In the genomic region with DNA sequence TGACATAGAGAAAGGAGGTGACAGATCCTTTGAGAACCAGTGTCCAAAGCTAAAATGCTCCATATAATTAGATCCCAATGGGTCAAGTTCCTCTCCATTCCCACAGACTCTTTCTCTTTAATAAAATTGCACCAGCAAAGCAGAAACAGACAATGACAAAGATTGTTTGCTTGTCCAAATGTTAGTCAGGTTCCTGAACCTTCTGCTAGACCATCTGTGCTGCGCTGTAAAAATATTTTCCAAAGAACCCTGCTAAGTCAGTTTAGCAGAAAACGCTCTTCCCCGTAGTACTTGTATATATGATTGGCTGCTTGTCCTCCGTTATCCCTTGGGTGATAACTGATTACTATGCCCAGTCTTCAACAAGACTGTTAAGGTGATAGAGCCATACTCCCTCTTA, we compare ENCODE assay signal across 18 mouse cellular contexts.
"Had no signal": no experiment of that assay in that cellular context is flagged by ENCODE, and none has a peak within 500 bp of the region (broad histone marks: within the 10 kb centered on the region; RNA-seq: fewer than 3 reads in every experiment).

No protein-coding gene starts in this region.

- DNase-seq: liver, postnatal 0 days; lung, adult 2 months; lung, postnatal 14 days; lung, postnatal 36 days; retina, postnatal 1 day; right cerebral cortex, adult 18-20 months; right cerebral cortex, postnatal 25 days; right cerebral cortex, postnatal 4 days; spleen, adult 18-20 months; thymus, adult 2 months; thymus, postnatal 25 days; thymus, postnatal 4 days had no signal

- H3K27ac ChIP-seq: lung, embryonic 15.5 days; macrophage; midbrain, embryonic 13.5 days; midbrain, embryonic 15.5 days; neural tube, embryonic 12.5 days had no signal

- H3K4me3 ChIP-seq: lung, embryonic 15.5 days; megakaryocyte, embryonic 14.5 days; midbrain, embryonic 13.5 days; midbrain, embryonic 15.5 days; neural tube, embryonic 12.5 days had no signal
